Mouse (Mus musculus): ENCODE data around the gene Dlk2. TPM values are rescaled to one million over a fixed set of nuclear protein-coding genes. Genes with fewer than 3 reads are reported as not detected.

Dlk2 gene
- polyA plus RNA-seq, 1 experiment from 2014 or later: 0.77 TPM

- Histone ChIP-seq H3K36me3 (peaks cover 57% of the 10 kb centered on the region), H3K4me1 (peaks cover 46% of the 10 kb centered on the region), H3K4me3 (no peak overlapping the region), H3K27me3 (ENCODE audit: insufficient read depth, poor library complexity, severe bottlenecking) (no peaks in the 10 kb centered on the region), H3K27ac (0 out of 2 replicates have a peak overlapping the region, but pooled peaks have one; percentile 19), H3K9me3 (no peaks in the 10 kb centered on the region)
- 87% methylated on average over 12 of the region's 12 CpGs for WGBS
- DNase-seq (ENCODE audit: low spot score): peak; percentile 69
Observed at GRCm38 (mm10) chr17:46278011-46278765, 19.0 kb upstream of the Dlk2 start.

DNA sequence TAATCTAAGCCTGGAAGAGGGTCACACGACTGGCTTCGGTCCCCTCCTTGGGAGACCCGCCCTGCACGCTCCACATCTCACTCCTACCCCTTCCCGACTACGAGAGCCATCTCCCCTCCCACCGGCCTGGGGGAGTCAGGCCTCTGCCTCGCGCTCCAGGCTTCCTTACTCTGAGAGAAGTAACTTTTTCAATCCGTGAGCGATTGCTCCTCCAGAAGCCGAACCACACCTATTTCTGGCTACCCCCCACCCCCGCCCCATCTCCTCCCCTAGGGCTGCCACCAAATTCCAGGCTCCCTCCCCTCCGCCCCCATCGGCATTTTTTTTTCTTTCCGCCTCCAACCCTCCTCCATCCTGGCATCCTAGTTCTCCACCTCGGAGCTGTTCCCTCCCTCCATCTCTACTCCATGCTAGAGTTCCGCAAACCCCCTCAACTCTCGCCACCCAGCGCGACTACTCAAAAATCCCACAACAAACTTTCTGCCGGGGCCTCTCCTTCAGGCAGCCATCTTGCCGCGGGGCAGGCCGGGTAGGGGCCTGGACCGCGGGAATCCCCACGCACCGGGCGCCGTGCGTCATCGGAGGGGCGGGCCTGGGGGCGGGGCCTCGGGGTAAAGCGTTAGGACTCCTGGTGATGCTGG is 14.6 kb upstream of the Dlk2 start, which contains the start of gene Tjap1:
Gene Tjap1 (minus strand): TSS at position 544 of the 641 bp plus-strand sequence.
- H3K9me3 ChIP-seq: no peaks in the 10 kb centered on the region
- peaks cover 28% of the 10 kb centered on the region for H3K4me1 ChIP-seq
- no peaks in the 10 kb centered on the region for H3K27me3 ChIP-seq (ENCODE audit: insufficient read depth, poor library complexity, severe bottlenecking)
- under 1% methylated on average over 37 of the region's 37 CpGs for WGBS
- H3K36me3 ChIP-seq: peaks cover 29% of the 10 kb centered on the region
- DNase-seq (ENCODE audit: low spot score): peak; percentile 96
- peak within 1 kb of the TSS; percentile 85 for H3K4me3 ChIP-seq
- H3K27ac ChIP-seq: peak within 1 kb of the TSS; percentile 94

- no peak for DNase-seq (ENCODE audit: low spot score)
- Histone ChIP-seq H3K4me3 (peak overlapping the region; percentile 85), H3K4me1 (peaks cover 30% of the 10 kb centered on the region), H3K27me3 (ENCODE audit: insufficient read depth, poor library complexity, severe bottlenecking) (no peaks in the 10 kb centered on the region), H3K9me3 (no peaks in the 10 kb centered on the region), H3K36me3 (peaks cover 24% of the 10 kb centered on the region), H3K27ac (peak overlapping the region; percentile 94; the same call in 1 of the 2 replicates)
- 23% methylated on average over 9 of the region's 9 CpGs for WGBS
Observed at GRCm38 (mm10) chr17:46283140-46283539, 14.1 kb upstream of the Dlk2 start.

GRCm38 (mm10) chr17:46283911-46284310 is 13.3 kb upstream of the Dlk2 start:
- WGBS: 85% methylated on average over 8 of the region's 8 CpGs
- Histone ChIP-seq H3K9me3 (no peaks in the 10 kb centered on the region), H3K4me1 (peaks cover 26% of the 10 kb centered on the region), H3K4me3 (no peak overlapping the region), H3K27me3 (ENCODE audit: insufficient read depth, poor library complexity, severe bottlenecking) (no peaks in the 10 kb centered on the region), H3K27ac (no peak overlapping the region), H3K36me3 (peaks cover 18% of the 10 kb centered on the region)
- DNase-seq (ENCODE audit: low spot score): no peak

DNA sequence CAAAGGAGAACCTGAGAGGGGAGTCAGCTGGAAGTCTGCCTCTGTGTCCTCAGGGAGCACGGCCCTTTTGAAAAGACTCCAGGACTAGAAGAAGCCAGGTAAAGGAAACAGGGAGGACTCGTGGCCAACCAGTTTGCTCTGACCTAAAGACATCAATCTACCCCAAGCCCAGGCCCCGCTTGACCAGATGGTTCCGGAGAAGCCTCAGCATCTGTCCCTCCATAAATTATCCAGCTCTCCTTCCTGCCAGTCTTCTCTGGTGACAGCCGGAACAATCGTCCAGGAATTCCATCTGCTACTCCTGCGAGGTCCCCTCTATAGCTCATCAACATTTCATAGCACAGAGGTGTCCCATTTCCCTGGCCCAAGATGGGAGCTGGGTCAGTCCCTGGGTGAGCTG is 12.6 kb upstream of the Dlk2 start:
- no peak overlapping the region for H3K27ac ChIP-seq
- H3K36me3 ChIP-seq: peaks cover 12% of the 10 kb centered on the region
- H3K4me1 ChIP-seq: peaks cover 26% of the 10 kb centered on the region
- DNase-seq (ENCODE audit: low spot score): peak; percentile 54
- H3K9me3 ChIP-seq: no peaks in the 10 kb centered on the region
- H3K4me3 ChIP-seq: no peak overlapping the region
- 67% methylated on average over 7 of the region's 7 CpGs for WGBS
- no peaks in the 10 kb centered on the region for H3K27me3 ChIP-seq (ENCODE audit: insufficient read depth, poor library complexity, severe bottlenecking)

GRCm38 (mm10) chr17:46285407-46285806 is 11.8 kb upstream of the Dlk2 start:
- Histone ChIP-seq H3K4me3 (no peak overlapping the region), H3K4me1 (peaks cover 26% of the 10 kb centered on the region), H3K27me3 (ENCODE audit: insufficient read depth, poor library complexity, severe bottlenecking) (no peaks in the 10 kb centered on the region), H3K27ac (no peak overlapping the region), H3K36me3 (peaks cover 5% of the 10 kb centered on the region), H3K9me3 (no peaks in the 10 kb centered on the region)
- 63% methylated on average over 6 of the region's 6 CpGs for WGBS
- DNase-seq (ENCODE audit: low spot score): no peak

GRCm38 (mm10) chr17:46287678-46288095 is 9.5 kb upstream of the Dlk2 start:
- peak; percentile 74 for DNase-seq (ENCODE audit: low spot score)
- Histone ChIP-seq H3K27ac (peak overlapping the region; percentile 42), H3K4me1 (peaks cover 11% of the 10 kb centered on the region), H3K9me3 (no peaks in the 10 kb centered on the region), H3K36me3 (no peaks in the 10 kb centered on the region), H3K4me3 (no peak overlapping the region), H3K27me3 (ENCODE audit: insufficient read depth, poor library complexity, severe bottlenecking) (no peaks in the 10 kb centered on the region)
- 58% methylated on average over 11 of the region's 11 CpGs for WGBS

- DNase-seq (ENCODE audit: low spot score): no peak
- peak overlapping the region; percentile 75; the same call in 1 of the 2 replicates for H3K4me3 ChIP-seq
- H3K27ac ChIP-seq: no peak overlapping the region
- no peaks in the 10 kb centered on the region for H3K9me3 ChIP-seq
- no peaks in the 10 kb centered on the region for H3K36me3 ChIP-seq
- peaks cover 85% of the 10 kb centered on the region for H3K27me3 ChIP-seq (ENCODE audit: insufficient read depth, poor library complexity, severe bottlenecking)
- H3K4me1 ChIP-seq: peaks cover 24% of the 10 kb centered on the region
- WGBS: 42% methylated on average over 6 of the region's 6 CpGs
Observed at GRCm38 (mm10) chr17:46296601-46297000, 620 bp upstream of the Dlk2 start.

- H3K9me3 ChIP-seq: no peaks in the 10 kb centered on the region
- no peaks in the 10 kb centered on the region for H3K36me3 ChIP-seq
- WGBS: 13% methylated on average over 6 of the region's 6 CpGs
- no peak overlapping the region for H3K27ac ChIP-seq
- DNase-seq (ENCODE audit: low spot score): no peak
- H3K4me3 ChIP-seq: peak overlapping the region; percentile 75
- peaks cover 89% of the 10 kb centered on the region for H3K27me3 ChIP-seq (ENCODE audit: insufficient read depth, poor library complexity, severe bottlenecking)
- peaks cover 24% of the 10 kb centered on the region for H3K4me1 ChIP-seq
Observed at GRCm38 (mm10) chr17:46297028-46297363, 225 bp upstream of the Dlk2 start.

DNA sequence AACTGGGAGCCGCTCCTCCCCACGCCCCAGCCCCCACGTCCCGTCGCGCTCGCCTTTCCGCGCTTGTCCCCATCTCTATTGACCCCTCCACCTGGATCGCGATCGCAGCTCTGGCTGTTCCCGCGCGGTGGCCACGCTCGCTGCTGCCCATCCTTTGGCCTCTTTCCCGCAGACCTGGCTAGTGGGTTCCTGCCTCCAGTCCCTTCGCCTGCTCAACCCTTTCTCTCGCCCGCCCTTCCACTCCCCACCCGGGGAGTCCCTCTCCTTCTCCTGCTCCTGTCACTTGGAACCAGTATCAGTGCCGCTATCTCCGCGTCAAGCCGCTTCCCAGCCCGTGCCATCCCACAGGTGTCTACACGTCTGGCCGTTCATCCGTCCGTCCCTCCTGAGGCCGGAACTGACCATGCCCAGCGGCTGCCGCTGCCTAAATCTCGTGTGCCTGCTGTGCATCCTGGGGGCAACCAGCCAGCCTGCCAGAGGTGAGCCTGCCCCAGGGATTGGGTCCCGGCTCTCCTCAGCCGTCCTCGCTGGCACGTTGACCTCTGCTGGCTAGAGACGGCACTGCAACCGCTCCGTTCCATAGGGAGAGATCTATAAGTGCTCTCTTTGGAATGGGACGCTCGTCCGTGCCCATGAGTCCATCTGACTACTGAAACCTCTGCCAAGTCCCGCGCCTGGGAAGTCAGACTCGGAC is 1.1 kb downstream of the Dlk2 start:
- 0 out of 2 replicates have a peak, but pooled peaks cover 2% of the 10 kb centered on the region for H3K36me3 ChIP-seq
- peaks cover 96% of the 10 kb centered on the region for H3K27me3 ChIP-seq (ENCODE audit: insufficient read depth, poor library complexity, severe bottlenecking)
- peak overlapping the region; percentile 42 for H3K27ac ChIP-seq
- DNase-seq (ENCODE audit: low spot score): peak; percentile 92
- H3K4me3 ChIP-seq: peak overlapping the region; percentile 75
- WGBS: under 1% methylated on average over 48 of the region's 48 CpGs
- no peaks in the 10 kb centered on the region for H3K9me3 ChIP-seq
- H3K4me1 ChIP-seq: peaks cover 24% of the 10 kb centered on the region

- 75% methylated on average over 12 of the region's 12 CpGs for WGBS
- Histone ChIP-seq H3K36me3 (peaks cover 10% of the 10 kb centered on the region; the same call in 1 of the 2 replicates), H3K9me3 (no peaks in the 10 kb centered on the region), H3K4me1 (peaks cover 36% of the 10 kb centered on the region), H3K27me3 (ENCODE audit: insufficient read depth, poor library complexity, severe bottlenecking) (peaks cover 76% of the 10 kb centered on the region), H3K4me3 (no peak overlapping the region), H3K27ac (no peak overlapping the region)
- DNase-seq (ENCODE audit: low spot score): no peak
Observed at GRCm38 (mm10) chr17:46301892-46302291, 4.7 kb downstream of the Dlk2 start.

GRCm38 (mm10) chr17:46304184-46304583 is 7.0 kb downstream of the Dlk2 start:
- WGBS: 85% methylated on average over 9 of the region's 9 CpGs
- Histone ChIP-seq H3K9me3 (no peaks in the 10 kb centered on the region), H3K4me3 (no peak overlapping the region), H3K27me3 (ENCODE audit: insufficient read depth, poor library complexity, severe bottlenecking) (peaks cover 53% of the 10 kb centered on the region), H3K36me3 (peaks cover 10% of the 10 kb centered on the region; the same call in 1 of the 2 replicates), H3K4me1 (peaks cover 13% of the 10 kb centered on the region), H3K27ac (no peak overlapping the region)
- DNase-seq (ENCODE audit: low spot score): no peak

- 88% methylated on average over 15 of the region's 15 CpGs for WGBS
- no peak for DNase-seq (ENCODE audit: low spot score)
- H3K9me3 ChIP-seq: no peaks in the 10 kb centered on the region
Observed at GRCm38 (mm10) chr17:46306956-46307355, 9.7 kb downstream of the Dlk2 start.

More at GRCm38 (mm10) chr17:46306956-46307355, 9.7 kb downstream of the Dlk2 start:
- Histone ChIP-seq H3K27me3 (ENCODE audit: insufficient read depth, poor library complexity, severe bottlenecking) (peaks cover 29% of the 10 kb centered on the region), H3K36me3 (peaks cover 10% of the 10 kb centered on the region; the same call in 1 of the 2 replicates), H3K4me3 (no peak overlapping the region), H3K27ac (no peak overlapping the region), H3K4me1 (peaks cover 23% of the 10 kb centered on the region)
